Mouse (Mus musculus) lung, adult 2 months (tissue): ENCODE measurements around the gene Spin2f.
"Not testable (repeated sequence)": the region's sequence is repeated elsewhere in the genome, so short reads cannot be mapped to it uniquely, and the experiment has no call there.

ENCODE experiments used
- CTCF ChIP-seq: fragments of 200-500 bp; IDR thresholded peaks from 2 replicates; pipeline ENCODE4 v1.5.1; 2011; ENCODE audit warnings: mild to moderate bottlenecking, low read length, control low read depth; ENCODE audit not compliant: insufficient read depth
- POLR2A ChIP-seq: fragments of 200-500 bp; IDR thresholded peaks from 2 replicates; pipeline ENCODE4 v1.6.1; 2011; ENCODE audit warnings: low read depth, mild to moderate bottlenecking, control low read depth, low read length, borderline replicate concordance; ENCODE audit errors: extremely low read depth

DNA sequence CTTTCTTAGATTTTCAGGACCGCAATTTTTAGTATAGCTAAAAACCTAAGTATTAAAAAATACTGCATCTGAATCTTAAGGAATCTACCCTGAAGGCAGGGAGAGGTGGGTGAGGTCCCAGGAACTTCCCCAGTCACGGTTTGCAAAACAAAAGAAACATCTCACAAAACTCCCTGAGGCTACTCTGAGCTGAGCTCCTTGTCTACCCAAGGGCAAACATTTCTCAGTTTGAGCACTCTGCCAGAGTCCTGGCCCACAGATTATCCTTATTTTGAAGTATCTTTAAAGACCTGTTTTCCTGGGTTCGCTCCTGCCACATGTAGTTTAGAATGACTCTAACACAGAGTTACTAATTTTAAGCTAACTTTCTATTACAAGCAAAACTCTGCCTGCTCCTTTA lies 11.9 kb upstream of the Spin2f start:
- TF ChIP-seq CTCF, POLR2A: not testable (repeated sequence)
